ENCODE assay signal across 33 mouse cellular contexts in genomic region chr9:21022288-21022687, GRCm38 (mm10). TPM values are rescaled to one million over a fixed set of nuclear protein-coding genes. Genes with fewer than 3 reads are reported as not detected.
DNase-seq lines count a peak whose midpoint lies in the region; ATAC-seq lines count a peak whose summit lies in the region.
"Had no signal": no experiment of that assay in that cellular context is flagged by ENCODE, and none has a peak within 500 bp of the region (broad histone marks: within the 10 kb centered on the region; RNA-seq: fewer than 3 reads in every experiment).

No protein-coding gene starts in this region.

- WGBS in embryonic facial prominence, embryonic 14.5 days, result 48% methylated on average over 6 of the region's 6 CpGs
- WGBS in embryonic facial prominence, embryonic 10.5 days, result 65% methylated on average over 6 of the region's 6 CpGs
- WGBS in lung, embryonic 15.5 days, result 39% methylated on average over 6 of the region's 6 CpGs

- no peaks in the 10 kb centered on the region for H3K4me1 ChIP-seq in embryonic facial prominence, embryonic 14.5 days (ENCODE audit: control insufficient read depth, insufficient read depth, low read length)
- H3K4me1 ChIP-seq in embryonic facial prominence, embryonic 10.5 days, result peaks cover under 1% of the 10 kb centered on the region; the same call in 1 of the 2 replicates
- peaks cover 19% of the 10 kb centered on the region for H3K4me1 ChIP-seq in megakaryocyte, embryonic 14.5 days
- H3K4me1 ChIP-seq in lung, embryonic 15.5 days, result peaks cover 29% of the 10 kb centered on the region
- H3K4me1 ChIP-seq: forebrain, embryonic 13.5 days; hindbrain, embryonic 15.5 days; midbrain, embryonic 15.5 days; neural tube, embryonic 12.5 days had no signal

- peak; percentile 60; the same call in 1 of the 2 replicates for ATAC-seq in embryonic facial prominence, embryonic 14.5 days (ENCODE audit: low read depth)
- no peak for ATAC-seq in megakaryocyte, adult 5-6 weeks (ENCODE audit: poor library complexity, severe bottlenecking)
- no peak for ATAC-seq in lung, embryonic 15.5 days (ENCODE audit: borderline replicate concordance, extremely low read depth, low FRiP score, low TSS enrichment)
- ATAC-seq: forebrain, embryonic 13.5 days; midbrain, embryonic 15.5 days had no signal

- H3K4me3 ChIP-seq in embryonic facial prominence, embryonic 14.5 days (ENCODE audit: low read depth, low read length), result no peak overlapping the region
- no peak overlapping the region for H3K4me3 ChIP-seq in embryonic facial prominence, embryonic 10.5 days
- peak overlapping the region; percentile 48 for H3K4me3 ChIP-seq in megakaryocyte, embryonic 14.5 days (replicated peaks)
- no peak overlapping the region for H3K4me3 ChIP-seq in lung, embryonic 15.5 days
- H3K4me3 ChIP-seq: forebrain, embryonic 13.5 days; hindbrain, embryonic 10.5 days; hindbrain, embryonic 15.5 days; limb, embryonic 10.5 days; limb, embryonic 15.5 days; liver, embryonic 13.5 days; midbrain, embryonic 15.5 days; neural tube, embryonic 12.5 days had no signal

- no peak overlapping the region for H3K9ac ChIP-seq in embryonic facial prominence, embryonic 14.5 days (ENCODE audit: low read depth, low read length)
- no peak overlapping the region for H3K9ac ChIP-seq in lung, embryonic 15.5 days
- H3K9ac ChIP-seq: forebrain, embryonic 13.5 days; hindbrain, embryonic 15.5 days; limb, embryonic 15.5 days; liver, embryonic 13.5 days; midbrain, embryonic 15.5 days; neural tube, embryonic 12.5 days had no signal

- H3K4me2 ChIP-seq in embryonic facial prominence, embryonic 14.5 days (ENCODE audit: low read depth, low read length), result no peak overlapping the region
- no peak overlapping the region for H3K4me2 ChIP-seq in lung, embryonic 15.5 days
- H3K4me2 ChIP-seq: forebrain, embryonic 13.5 days; heart, embryonic 11.5 days; hindbrain, embryonic 15.5 days; limb, embryonic 15.5 days; liver, embryonic 13.5 days; midbrain, embryonic 15.5 days; neural tube, embryonic 12.5 days had no signal

- H3K27me3 ChIP-seq in embryonic facial prominence, embryonic 14.5 days (replicated peaks; ENCODE audit: control insufficient read depth, insufficient read depth, low read length), result peaks cover 4% of the 10 kb centered on the region
- H3K27me3 ChIP-seq in embryonic facial prominence, embryonic 10.5 days (replicated peaks; ENCODE audit: low read depth, poor library complexity, severe bottlenecking), result peaks cover 56% of the 10 kb centered on the region
- peaks cover 50% of the 10 kb centered on the region for H3K27me3 ChIP-seq in megakaryocyte, embryonic 14.5 days (replicated peaks)
- peaks cover under 1% of the 10 kb centered on the region; the same call in 1 of the 2 replicates for H3K27me3 ChIP-seq in lung, embryonic 15.5 days
- H3K27me3 ChIP-seq: CH12.LX, Patski had no signal

- H3K27ac ChIP-seq in embryonic facial prominence, embryonic 14.5 days (replicated peaks; ENCODE audit: low read depth, low read length), result no peak overlapping the region
- H3K27ac ChIP-seq in embryonic facial prominence, embryonic 10.5 days (replicated peaks), result no peak overlapping the region
- H3K27ac ChIP-seq in lung, embryonic 15.5 days, result peak overlapping the region; percentile 77
- H3K27ac ChIP-seq: forebrain, embryonic 13.5 days; hindbrain, embryonic 10.5 days; hindbrain, embryonic 15.5 days; limb, embryonic 10.5 days; limb, embryonic 15.5 days; liver, embryonic 13.5 days; midbrain, embryonic 15.5 days; neural tube, embryonic 12.5 days had no signal

- no peaks in the 10 kb centered on the region for H3K9me3 ChIP-seq in embryonic facial prominence, embryonic 14.5 days (ENCODE audit: control insufficient read depth, low read length)
- no peaks in the 10 kb centered on the region for H3K9me3 ChIP-seq in embryonic facial prominence, embryonic 10.5 days
- H3K9me3 ChIP-seq in megakaryocyte, embryonic 14.5 days, result no peaks in the 10 kb centered on the region
- no peaks in the 10 kb centered on the region for H3K9me3 ChIP-seq in lung, embryonic 15.5 days
- H3K9me3 ChIP-seq: forebrain, embryonic 13.5 days; hindbrain, embryonic 10.5 days; hindbrain, embryonic 15.5 days; limb, embryonic 10.5 days; limb, embryonic 15.5 days; liver, embryonic 13.5 days; midbrain, embryonic 15.5 days; neural tube, embryonic 12.5 days had no signal

- H3K36me3 ChIP-seq in embryonic facial prominence, embryonic 14.5 days (ENCODE audit: control insufficient read depth, insufficient read depth, low read length), result no peaks in the 10 kb centered on the region
- H3K36me3 ChIP-seq in embryonic facial prominence, embryonic 10.5 days (replicated peaks), result no peaks in the 10 kb centered on the region
- peaks cover 32% of the 10 kb centered on the region for H3K36me3 ChIP-seq in megakaryocyte, embryonic 14.5 days (replicated peaks; ENCODE audit: low read length)
- H3K36me3 ChIP-seq in lung, embryonic 15.5 days, result no peaks in the 10 kb centered on the region; the same call in 1 of the 2 replicates
- H3K36me3 ChIP-seq: hindbrain, embryonic 10.5 days; hindbrain, embryonic 15.5 days; limb, embryonic 10.5 days; midbrain, embryonic 15.5 days; neural tube, embryonic 12.5 days had no signal

- peak; percentile 55 for DNase-seq in embryonic facial prominence, embryonic 14.5 days (ENCODE audit: low spot score)
- DNase-seq in embryonic facial prominence, embryonic 10.5 days (ENCODE audit: low spot score), result no peak
- no peak for DNase-seq in layer of hippocampus, adult 18-20 months (ENCODE audit: low spot score in 2 of 2)
- DNase-seq in kidney, adult 8-10 months, result no peak
- DNase-seq in kidney, postnatal 4 days, result no peak
- DNase-seq: adrenal gland, adult 2 months; adrenal gland, postnatal 36 days; cerebellum, adult 18-20 months; cerebellum, postnatal 14 days; gastrocnemius, postnatal 25 days; heart, adult 11 months; heart, postnatal 14 days; kidney, adult 18-20 months; kidney, postnatal 36 days; layer of hippocampus, postnatal 36 days; liver, embryonic 13.5 days; right cerebral cortex, adult 18-20 months; spleen, adult 18-20 months; thymus, postnatal 14 days had no signal

RNA-seq across cellular contexts. Expression of gene Icam1, which starts 6.5 kb away (rescaled TPM):
- polyA plus RNA-seq in embryonic facial prominence, embryonic 14.5 days (2014; fragmentation: Nextera tagmentation; extraction: Ambion mirVana), result 18.6 and 20.0 TPM in 2 replicates
- polyA plus RNA-seq in embryonic facial prominence, embryonic 10.5 days (2016; fragmentation: Nextera tagmentation; extraction: Ambion mirVana), result 5.9 and 6.0 TPM in 2 replicates
- 8.8 and 10.8 TPM in 2 replicates for polyA plus RNA-seq in megakaryocyte, embryonic 14.5 days (2012; ENCODE audit: insufficient read depth, low replicate concordance)
- 9.6 and 15.3 TPM in 2 replicates for total RNA-seq in megakaryocyte, adult 5-6 weeks (2015)
- 19.5 and 20.5 TPM in 2 replicates for total RNA-seq in megakaryocyte, adult 5-6 weeks (2017)
- 55.1 and 57.5 TPM in 2 replicates for polyA plus RNA-seq in lung, embryonic 15.5 days (2015; fragmentation: Nextera tagmentation; extraction: Ambion mirVana)
- total RNA-seq in layer of hippocampus, adult 18-20 months (2021), result 1 to 10 TPM; 2.0 to 2.6 TPM

RNA-seq across cellular contexts. Expression of gene Icam4, which starts 6.9 kb away (rescaled TPM):
- polyA plus RNA-seq in embryonic facial prominence, embryonic 14.5 days (2014; fragmentation: Nextera tagmentation; extraction: Ambion mirVana), result 0.65 and 0.69 TPM in 2 replicates
- polyA plus RNA-seq in embryonic facial prominence, embryonic 10.5 days (2016; fragmentation: Nextera tagmentation; extraction: Ambion mirVana), result 3.8 and 5.1 TPM in 2 replicates
- 5.3 and 7.9 TPM in 2 replicates for polyA plus RNA-seq in megakaryocyte, embryonic 14.5 days (2012; ENCODE audit: insufficient read depth, low replicate concordance)
- 0.91 and 1.1 TPM in 2 replicates for total RNA-seq in megakaryocyte, adult 5-6 weeks (2015)
- 0.44 and 2.4 TPM in 2 replicates for total RNA-seq in megakaryocyte, adult 5-6 weeks (2017)
- polyA plus RNA-seq in lung, embryonic 15.5 days (2015; fragmentation: Nextera tagmentation; extraction: Ambion mirVana), result 2.4 and 2.9 TPM in 2 replicates
- total RNA-seq in layer of hippocampus, adult 18-20 months (2021), result 1 to 10 TPM in 1 of 2 experiments, under 1 TPM in 1; 0.97 to 1.2 TPM
- polyA plus RNA-seq: hindbrain, embryonic 15.5 days had no signal

RNA-seq across cellular contexts. Expression of gene Icam5, which starts 9.6 kb away (rescaled TPM):
- 0.19 TPM in 1 of 2 replicates, not detected in the other for polyA plus RNA-seq in embryonic facial prominence, embryonic 14.5 days (2014; fragmentation: Nextera tagmentation; extraction: Ambion mirVana)
- polyA plus RNA-seq in embryonic facial prominence, embryonic 10.5 days (2016; fragmentation: Nextera tagmentation; extraction: Ambion mirVana), result not detected in 2 replicates
- polyA plus RNA-seq in megakaryocyte, embryonic 14.5 days (2012; ENCODE audit: insufficient read depth, low replicate concordance), result 3.0 and 9.9 TPM in 2 replicates
- not detected in 2 replicates for total RNA-seq in megakaryocyte, adult 5-6 weeks (2015)
- not detected in 2 replicates for total RNA-seq in megakaryocyte, adult 5-6 weeks (2017)
- polyA plus RNA-seq in lung, embryonic 15.5 days (2015; fragmentation: Nextera tagmentation; extraction: Ambion mirVana), result 0.17 and 0.23 TPM in 2 replicates
- total RNA-seq in layer of hippocampus, adult 18-20 months (2021), result 100 to 1,000 TPM; 379 to 387 TPM
- total RNA-seq: gastrocnemius, postnatal 25 days had no signal
- polyA plus RNA-seq: heart, embryonic 11.5 days had no signal

RNA-seq across cellular contexts. Expression of gene Mrpl4, which starts 19.8 kb away (rescaled TPM):
- polyA plus RNA-seq in embryonic facial prominence, embryonic 14.5 days (2014; fragmentation: Nextera tagmentation; extraction: Ambion mirVana), result 110 and 119 TPM in 2 replicates
- polyA plus RNA-seq in embryonic facial prominence, embryonic 10.5 days (2016; fragmentation: Nextera tagmentation; extraction: Ambion mirVana), result 154 and 161 TPM in 2 replicates
- polyA plus RNA-seq in megakaryocyte, embryonic 14.5 days (2012; ENCODE audit: insufficient read depth, low replicate concordance), result 62.4 and 63.4 TPM in 2 replicates
- 47.3 and 63.6 TPM in 2 replicates for total RNA-seq in megakaryocyte, adult 5-6 weeks (2015)
- 44.5 and 50.3 TPM in 2 replicates for total RNA-seq in megakaryocyte, adult 5-6 weeks (2017)
- polyA plus RNA-seq in lung, embryonic 15.5 days (2015; fragmentation: Nextera tagmentation; extraction: Ambion mirVana), result 157 and 160 TPM in 2 replicates
- 10 to 100 TPM; 61.0 to 61.9 TPM for total RNA-seq in layer of hippocampus, adult 18-20 months (2021)

RNA-seq across cellular contexts. Expression of gene Zglp1, which starts 44.6 kb away (rescaled TPM):
- polyA plus RNA-seq in embryonic facial prominence, embryonic 14.5 days (2014; fragmentation: Nextera tagmentation; extraction: Ambion mirVana), result 0.87 and 1.2 TPM in 2 replicates
- 0.70 and 1.8 TPM in 2 replicates for polyA plus RNA-seq in embryonic facial prominence, embryonic 10.5 days (2016; fragmentation: Nextera tagmentation; extraction: Ambion mirVana)
- 3.6 TPM in 1 of 2 replicates, not detected in the other for polyA plus RNA-seq in megakaryocyte, embryonic 14.5 days (2012; ENCODE audit: insufficient read depth, low replicate concordance)
- total RNA-seq in megakaryocyte, adult 5-6 weeks (2015), result 1.2 TPM in 1 of 2 replicates, not detected in the other
- not detected in 2 replicates for total RNA-seq in megakaryocyte, adult 5-6 weeks (2017)
- 0.76 and 2.1 TPM in 2 replicates for polyA plus RNA-seq in lung, embryonic 15.5 days (2015; fragmentation: Nextera tagmentation; extraction: Ambion mirVana)
- total RNA-seq in layer of hippocampus, adult 18-20 months (2021), result not detected
- total RNA-seq: adrenal gland, adult 2 months; adrenal gland, postnatal 36 days; gastrocnemius, postnatal 25 days; heart, postnatal 14 days; layer of hippocampus, postnatal 36 days had no signal
- polyA plus RNA-seq: adrenal gland, adult 2 months; intestine, embryonic 14.5 days; limb, embryonic 15.5 days had no signal
